Mouse (Mus musculus) frontal cortex, postnatal 25 days (tissue): ENCODE data around the gene Fnip1.
"Not testable (repeated sequence)": the region's sequence is repeated elsewhere in the genome, so short reads cannot be mapped to it uniquely, and the experiment has no call there.

Experiments
- DNase-seq, 2 experiments: peaks; one replicate each; pipeline ENCODE4 v3.0.0; 2022; ENCODE audit warnings: low spot score in 2 of 2

The Fnip1 gene

GRCm38 (mm10) chr11:54437823-54438337 is at the start of gene Fnip1:
TSS of gene Fnip1 (plus strand) at chr11:54438199.
- peak; percentile 87 to 90 for DNase-seq

- no peak for DNase-seq
Observed at GRCm38 (mm10) chr11:54390386-54390785, 47.6 kb upstream of the Fnip1 start.

- no peak for DNase-seq
Observed at GRCm38 (mm10) chr11:54391326-54391725, 46.7 kb upstream of the Fnip1 start.

- DNase-seq = no peak
Observed at GRCm38 (mm10) chr11:54396686-54397085, 41.3 kb upstream of the Fnip1 start.

GRCm38 (mm10) chr11:54398058-54398457 is 39.9 kb upstream of the Fnip1 start:
- no peak for DNase-seq

GRCm38 (mm10) chr11:54400803-54401202 is 37.2 kb upstream of the Fnip1 start:
- DNase-seq = not testable (repeated sequence)

GRCm38 (mm10) chr11:54404885-54405284 is 33.1 kb upstream of the Fnip1 start:
- DNase-seq = no peak

GRCm38 (mm10) chr11:54406930-54407546 is 31.0 kb upstream of the Fnip1 start:
- DNase-seq = no peak

GRCm38 (mm10) chr11:54410612-54411011 is 27.4 kb upstream of the Fnip1 start:
- no peak for DNase-seq

- no peak for DNase-seq
Observed at GRCm38 (mm10) chr11:54413017-54413416, 25.0 kb upstream of the Fnip1 start.

- no peak for DNase-seq
Observed at GRCm38 (mm10) chr11:54423007-54423406, 15.0 kb upstream of the Fnip1 start.

GRCm38 (mm10) chr11:54426267-54426666 is 11.7 kb upstream of the Fnip1 start:
- DNase-seq = no peak

GRCm38 (mm10) chr11:54427138-54427537 is 10.9 kb upstream of the Fnip1 start:
- DNase-seq = no peak

GRCm38 (mm10) chr11:54427695-54428352 is 10.2 kb upstream of the Fnip1 start:
- no peak for DNase-seq

- no peak for DNase-seq
Observed at GRCm38 (mm10) chr11:54429224-54429623, 8.8 kb upstream of the Fnip1 start.

- no peak for DNase-seq
Observed at GRCm38 (mm10) chr11:54435797-54436196, 2.2 kb upstream of the Fnip1 start.

GRCm38 (mm10) chr11:54437310-54437822 is 633 bp upstream of the Fnip1 start:
- no peak for DNase-seq

- peak; percentile 23 to 30 for DNase-seq
Observed at GRCm38 (mm10) chr11:54438366-54438781, 375 bp downstream of the Fnip1 start.

- no peak for DNase-seq
Observed at GRCm38 (mm10) chr11:54438991-54439690, 1.1 kb downstream of the Fnip1 start.

GRCm38 (mm10) chr11:54439691-54440029 is 1.7 kb downstream of the Fnip1 start:
- DNase-seq = no peak

GRCm38 (mm10) chr11:54450757-54451156 is 12.8 kb downstream of the Fnip1 start:
- not testable (repeated sequence) for DNase-seq

- DNase-seq = no peak
Observed at GRCm38 (mm10) chr11:54454516-54454915, 16.5 kb downstream of the Fnip1 start.

- DNase-seq = no peak
Observed at GRCm38 (mm10) chr11:54456875-54457274, 18.9 kb downstream of the Fnip1 start.
